8 mouse cellular contexts compared by ENCODE assay signal in the genomic region with DNA sequence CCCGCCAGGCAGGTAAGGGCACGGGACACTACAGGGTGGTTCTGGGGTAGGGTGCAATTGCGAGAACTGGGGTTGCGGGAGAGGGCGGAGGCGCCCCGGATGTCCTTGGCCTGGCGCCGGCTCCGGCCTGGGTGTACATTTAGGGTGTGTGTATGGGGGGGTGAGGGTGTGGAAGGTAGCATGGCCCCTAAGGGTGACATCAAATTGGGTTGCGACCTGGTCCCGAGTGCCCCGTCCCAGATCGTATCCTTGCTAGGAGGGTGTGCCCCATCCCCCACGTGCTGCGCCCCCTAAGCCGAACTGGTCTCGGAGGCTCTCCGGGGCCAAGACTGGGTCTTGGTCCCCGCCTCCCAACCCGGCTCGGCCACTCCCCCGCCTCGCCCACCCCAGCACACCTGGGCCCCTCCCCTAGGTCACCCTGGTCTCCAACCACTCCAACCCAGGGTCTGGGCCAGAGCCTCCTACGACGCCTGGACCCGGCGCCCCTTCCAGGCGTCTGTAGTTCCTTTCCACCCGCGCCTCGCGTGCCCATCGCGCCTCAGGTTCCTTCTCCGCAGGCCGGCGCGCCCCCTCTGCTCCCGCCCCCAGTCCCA. TPM values are rescaled to one million over a fixed set of nuclear protein-coding genes. Genes with fewer than 3 reads are reported as not detected.
A peak's percentile ranks its signal among the peaks of the same experiment; 100 is the strongest.
DNase-seq lines count a peak whose midpoint lies in the region; ATAC-seq and TF ChIP-seq lines count a peak whose summit lies in the region.

No protein-coding gene starts in this region.

- H3K4me3 ChIP-seq in heart, embryonic 13.5 days, result peak overlapping the region; percentile 55
- no peak overlapping the region for H3K4me3 ChIP-seq in CH12.LX (replicated peaks in 1 of 3; ENCODE audit: low read depth in 2 of 3, low read length in 2 of 3, poor library complexity in 1 of 3)
- H3K4me3 ChIP-seq in hindbrain, embryonic 15.5 days, result peak overlapping the region; percentile 73
- H3K4me3 ChIP-seq in liver, postnatal 0 days (ENCODE audit: low read depth, low read length), result peak overlapping the region; percentile 29; the same call in 1 of the 2 replicates

- TF ChIP-seq POLR2A in CH12.LX (IDR thresholded peaks at IDR 0.05; ENCODE audit: low read depth, low read length), result no peak

- ATAC-seq in heart, embryonic 13.5 days (ENCODE audit: extremely low read depth, insufficient number of reproducible peaks, low FRiP score, low TSS enrichment), result no peak
- ATAC-seq in hindbrain, embryonic 15.5 days (ENCODE audit: low FRiP score, low read depth), result peak; percentile 12
- ATAC-seq in liver, postnatal 0 days, result no peak

- WGBS in heart, embryonic 13.5 days, result under 1% methylated on average over 37 of the region's 40 CpGs
- WGBS in hindbrain, embryonic 15.5 days, result under 1% methylated on average over 37 of the region's 40 CpGs
- WGBS in liver, postnatal 0 days (ENCODE audit: insufficient replicate concordance), result 3% methylated on average over 31 of the region's 40 CpGs

- TF ChIP-seq RAD21 in CH12.LX (IDR thresholded peaks at IDR 0.05; ENCODE audit: low read depth, low read length), result no peak

- peaks cover 22% of the 10 kb centered on the region for H3K4me1 ChIP-seq in heart, embryonic 13.5 days
- peaks cover 21 to 44% of the 10 kb centered on the region in 2 experiments for H3K4me1 ChIP-seq in CH12.LX (ENCODE audit: control insufficient read depth in 1 of 2, insufficient read depth in 2 of 2)
- peaks cover 27% of the 10 kb centered on the region for H3K4me1 ChIP-seq in hindbrain, embryonic 15.5 days (replicated peaks)
- H3K4me1 ChIP-seq in liver, postnatal 0 days (ENCODE audit: insufficient read depth), result peaks cover 13% of the 10 kb centered on the region

- dilution Hi-C loops in CH12.LX (cut with MboI; ENCODE audit: extremely low pct_ligation_motif_present, extremely low pct_unique_long_range_greater_than_20kb, low sequenced_read_pairs), result no loop called here

- H3K9ac ChIP-seq in heart, embryonic 13.5 days, result peak overlapping the region; percentile 79
- no peak overlapping the region for H3K9ac ChIP-seq in CH12.LX (ENCODE audit: insufficient read depth, low read depth)
- H3K9ac ChIP-seq in hindbrain, embryonic 15.5 days, result peak overlapping the region; percentile 81
- no peak overlapping the region for H3K9ac ChIP-seq in liver, postnatal 0 days (replicated peaks)

- TF ChIP-seq CTCF in CH12.LX (conservative IDR thresholded peaks at IDR 0.05 in 1 of 2, IDR thresholded peaks at IDR 0.05 in 1 of 2; ENCODE audit: low read depth in 2 of 2, low read length in 2 of 2), result no peak
- no peak for TF ChIP-seq CTCF in liver, postnatal 0 days (IDR thresholded peaks at IDR 0.05; ENCODE audit: low read depth)

- peaks cover 92% of the 10 kb centered on the region for H3K27me3 ChIP-seq in heart, embryonic 13.5 days (replicated peaks)
- H3K27me3 ChIP-seq in CH12.LX (replicated peaks), result peaks cover 75% of the 10 kb centered on the region
- no peaks in the 10 kb centered on the region for H3K27me3 ChIP-seq in hindbrain, embryonic 15.5 days
- H3K27me3 ChIP-seq in liver, postnatal 0 days (ENCODE audit: insufficient read depth, low read length), result peaks cover 59% of the 10 kb centered on the region

- H3K9me3 ChIP-seq in heart, embryonic 13.5 days, result no peaks in the 10 kb centered on the region
- no peaks in the 10 kb centered on the region for H3K9me3 ChIP-seq in CH12.LX (replicated peaks; ENCODE audit: low read length)
- H3K9me3 ChIP-seq in hindbrain, embryonic 15.5 days, result no peaks in the 10 kb centered on the region
- H3K9me3 ChIP-seq in liver, postnatal 0 days (ENCODE audit: low read length), result no peaks in the 10 kb centered on the region

- H3K4me2 ChIP-seq in heart, embryonic 13.5 days, result peak overlapping the region; percentile 90
- peak overlapping the region; percentile 22 for H3K4me2 ChIP-seq in CH12.LX (ENCODE audit: insufficient read depth, low read depth, poor library complexity, severe bottlenecking)
- peak overlapping the region; percentile 93 for H3K4me2 ChIP-seq in hindbrain, embryonic 15.5 days
- peak overlapping the region; percentile 59 for H3K4me2 ChIP-seq in liver, postnatal 0 days (ENCODE audit: low read depth, low read length)

- DNase-seq in heart, postnatal 25 days (ENCODE audit: low spot score), result no peak
- DNase-seq in CH12.LX (ENCODE audit: extremely low read depth), result no peak
- peak; percentile 39 to 45 for DNase-seq in cerebellum, postnatal 14 days
- DNase-seq in liver, postnatal 0 days, result no peak
- DNase-seq in urinary bladder, postnatal 14 days (ENCODE audit: low spot score), result no peak
- no peak for DNase-seq in ovary, postnatal 10 days (ENCODE audit: low spot score)

- intact Hi-C loops in heart, postnatal 25 days (cut with DNase I), result no loop called here

- no peak for TF ChIP-seq EP300 in CH12.LX (IDR thresholded peaks at IDR 0.05; ENCODE audit: low read length)
- no peak for TF ChIP-seq EP300 in liver, postnatal 0 days (IDR thresholded peaks at IDR 0.05; ENCODE audit: low read depth)

- H3K27ac ChIP-seq in heart, embryonic 13.5 days (replicated peaks), result no peak overlapping the region
- H3K27ac ChIP-seq in CH12.LX (ENCODE audit: insufficient read depth, low read depth), result no peak overlapping the region
- H3K27ac ChIP-seq in hindbrain, embryonic 15.5 days (replicated peaks), result peak overlapping the region; percentile 80
- no peak overlapping the region for H3K27ac ChIP-seq in liver, postnatal 0 days (ENCODE audit: low read depth)

- no peaks in the 10 kb centered on the region for H3K79me2 ChIP-seq in CH12.LX (replicated peaks; ENCODE audit: control insufficient read depth, extremely low read depth, insufficient read depth, poor library complexity, severe bottlenecking)

- no peaks in the 10 kb centered on the region for H3K36me3 ChIP-seq in heart, embryonic 13.5 days
- no peaks in the 10 kb centered on the region for H3K36me3 ChIP-seq in CH12.LX (replicated peaks in 1 of 2; ENCODE audit: control insufficient read depth in 1 of 2, insufficient read depth in 1 of 2, low read length in 1 of 2)
- peaks cover 20% of the 10 kb centered on the region for H3K36me3 ChIP-seq in hindbrain, embryonic 15.5 days
- no peaks in the 10 kb centered on the region for H3K36me3 ChIP-seq in liver, postnatal 0 days (replicated peaks; ENCODE audit: insufficient read depth, low read length)

- in situ Hi-C loops in CH12.LX (cut with MboI; ENCODE audit: low pct_ligation_motif_present, low pct_unique_long_range_greater_than_20kb, low sequenced_read_pairs), result no loop called here

TF ChIP-seq in CH12.LX, 34 proteins besides CTCF, POLR2A, EP300 and RAD21:
- no peak for TF ChIP-seq USF2 (conservative IDR thresholded peaks at IDR 0.05; ENCODE audit: low read depth, low read length)
- TF ChIP-seq HCFC1 (IDR thresholded peaks at IDR 0.05; ENCODE audit: low read depth, low read length), result no peak

RNA-seq across cellular contexts. Expression of gene Shank1, which starts 0.3 kb away (rescaled TPM):
- polyA plus RNA-seq in heart, embryonic 13.5 days (2015; fragmentation: Nextera tagmentation; extraction: Ambion mirVana), result 0.62 and 0.80 TPM in 2 replicates
- total RNA-seq in heart, postnatal 25 days (2021), result 1 to 10 TPM; 1.6 to 2.0 TPM
- under 0.01 and 0.04 TPM in 2 replicates for total RNA-seq in CH12.LX (2012; rRNA removed)
- total RNA-seq in CH12.LX (2014; rRNA removed), result not detected in 2 replicates
- polyA plus RNA-seq in CH12.LX (2012; ENCODE audit: insufficient read length, low read depth), result 0.07 and 0.12 TPM in 2 replicates
- polyA plus RNA-seq in hindbrain, embryonic 15.5 days (2015; fragmentation: Nextera tagmentation; extraction: Ambion mirVana), result 38.7 and 42.3 TPM in 2 replicates
- not detected in 2 replicates for polyA plus RNA-seq in liver, postnatal 0 days (2015; fragmentation: Nextera tagmentation; extraction: Ambion mirVana)

RNA-seq across cellular contexts. Expression of gene Clec11a, which starts 3.7 kb away (rescaled TPM):
- 0.67 and 0.71 TPM in 2 replicates for polyA plus RNA-seq in heart, embryonic 13.5 days (2015; fragmentation: Nextera tagmentation; extraction: Ambion mirVana)
- total RNA-seq in heart, postnatal 25 days (2021), result 1 to 10 TPM in 1 of 2 experiments, under 1 TPM in 1; 0.87 to 1.0 TPM
- total RNA-seq in CH12.LX (2012; rRNA removed), result 0.89 and 0.97 TPM in 2 replicates
- total RNA-seq in CH12.LX (2014; rRNA removed), result 0.46 and 0.69 TPM in 2 replicates
- 0.38 and 0.53 TPM in 2 replicates for polyA plus RNA-seq in CH12.LX (2012; ENCODE audit: insufficient read length, low read depth)
- 3.0 and 3.4 TPM in 2 replicates for polyA plus RNA-seq in hindbrain, embryonic 15.5 days (2015; fragmentation: Nextera tagmentation; extraction: Ambion mirVana)
- polyA plus RNA-seq in liver, postnatal 0 days (2015; fragmentation: Nextera tagmentation; extraction: Ambion mirVana), result 1.6 and 1.8 TPM in 2 replicates

RNA-seq across cellular contexts. Expression of gene Gm15517, which starts 49.1 kb away (rescaled TPM):
- not detected in 2 replicates for polyA plus RNA-seq in heart, embryonic 13.5 days (2015; fragmentation: Nextera tagmentation; extraction: Ambion mirVana)
- total RNA-seq in heart, postnatal 25 days (2021), result not detected
- total RNA-seq in CH12.LX (2012; rRNA removed) (not detected in 2 replicates), CH12.LX (2014; rRNA removed) (not detected in 2 replicates)
- polyA plus RNA-seq in CH12.LX (2012; ENCODE audit: insufficient read length, low read depth), result not detected in 2 replicates
- 1.2 TPM in 1 of 2 replicates, not detected in the other for polyA plus RNA-seq in hindbrain, embryonic 15.5 days (2015; fragmentation: Nextera tagmentation; extraction: Ambion mirVana)
- not detected in 2 replicates for polyA plus RNA-seq in liver, postnatal 0 days (2015; fragmentation: Nextera tagmentation; extraction: Ambion mirVana)

RNA-seq across cellular contexts. Expression of gene Acp4, which starts 53.2 kb away (rescaled TPM):
- polyA plus RNA-seq in heart, embryonic 13.5 days (2015; fragmentation: Nextera tagmentation; extraction: Ambion mirVana), result not detected in 2 replicates
- not detected for total RNA-seq in heart, postnatal 25 days (2021)
- 0.08 TPM in 1 of 2 replicates, not detected in the other for total RNA-seq in CH12.LX (2012; rRNA removed)
- total RNA-seq in CH12.LX (2014; rRNA removed), result not detected in 2 replicates
- 0.33 and 0.57 TPM in 2 replicates for polyA plus RNA-seq in CH12.LX (2012; ENCODE audit: insufficient read length, low read depth)
- not detected in 2 replicates for polyA plus RNA-seq in hindbrain, embryonic 15.5 days (2015; fragmentation: Nextera tagmentation; extraction: Ambion mirVana)
- polyA plus RNA-seq in liver, postnatal 0 days (2015; fragmentation: Nextera tagmentation; extraction: Ambion mirVana), result not detected in 2 replicates

Comparison
In these comparisons a context has a peak if more than half of its experiments do, and no peak if none do; other contexts are left out.
1. H3K4me2 ChIP-seq: peak in every context shown above with its lines; median percentile 93 in hindbrain, embryonic 15.5 days; 90 in heart, embryonic 13.5 days; 59 in liver, postnatal 0 days; 22 in CH12.LX.
2. H3K4me3 ChIP-seq: peak in heart, embryonic 13.5 days (single experiment), hindbrain, embryonic 15.5 days (single experiment) and liver, postnatal 0 days (single experiment); none in CH12.LX (0 of 3).
3. H3K9ac ChIP-seq: peak in heart, embryonic 13.5 days (single experiment) and hindbrain, embryonic 15.5 days (single experiment); none in CH12.LX (single experiment) and liver, postnatal 0 days (single experiment).
4. DNase-seq: peak in cerebellum, postnatal 14 days (2 of 2); none in heart, postnatal 25 days (single experiment), CH12.LX (single experiment), liver, postnatal 0 days (single experiment), urinary bladder, postnatal 14 days (single experiment) and ovary, postnatal 10 days (single experiment).
5. RNA of gene Shank1, which starts 0.3 kb away (polyA plus RNA-seq): 38.7 to 42.3 TPM in hindbrain, embryonic 15.5 days; 0.62 to 0.80 TPM in heart, embryonic 13.5 days, 0.07 to 0.12 TPM in CH12.LX and not detected in liver, postnatal 0 days; every median in the first group is over 10 times any median in the second.